Mouse (Mus musculus) neural tube, embryonic 14.5 days (tissue): ENCODE data around the gene Tsc22d1. TPM values are rescaled to one million over a fixed set of nuclear protein-coding genes. Genes with fewer than 3 reads are reported as not detected.

ENCODE experiments used
- ATAC-seq: fragments of 200-750 bp; cut with Nextera tagmentation; 2 replicates; pipeline ENCODE4 v1.8.0; 2017; ENCODE audit warnings: low read depth, mild to moderate bottlenecking, moderate TSS enrichment, moderate library complexity
- H3K27ac ChIP-seq: fragments of 300-500 bp; sonication (generic); 2 replicates; pipeline ENCODE4 v1.5.1; 2014; ENCODE audit warnings: low read depth, mild to moderate bottlenecking, control low read depth, low read length, moderate library complexity, mixed read lengths
- H3K27me3 ChIP-seq: fragments of 300-500 bp; sonication (generic); 2 replicates; pipeline ENCODE4 v1.6.1; 2014; ENCODE audit warnings: low read length; ENCODE audit not compliant: control insufficient read depth, insufficient read depth
- H3K36me3 ChIP-seq: fragments of 300-500 bp; sonication (generic); 2 replicates; pipeline ENCODE4 v1.6.1; 2014; ENCODE audit warnings: low read length, mixed read lengths; ENCODE audit not compliant: control insufficient read depth, insufficient read depth
- H3K4me1 ChIP-seq: fragments of 300-500 bp; sonication (generic); 2 replicates; pipeline ENCODE4 v1.6.1; 2014; ENCODE audit warnings: low read length; ENCODE audit not compliant: control insufficient read depth, insufficient read depth
- H3K4me2 ChIP-seq: fragments of 300-500 bp; sonication (generic); 2 replicates; pipeline ENCODE4 v1.6.1; 2014; ENCODE audit warnings: mild to moderate bottlenecking, low read depth, low read length, control low read depth
- H3K4me3 ChIP-seq: fragments of 300-500 bp; sonication (generic); 2 replicates; pipeline ENCODE4 v1.5.1; 2014; ENCODE audit warnings: low read depth, low read length, control low read depth, mixed read lengths
- H3K9ac ChIP-seq: fragments of 300-500 bp; sonication (generic); replicated peaks from 2 replicates; pipeline ENCODE4 v1.6.1; 2014; ENCODE audit warnings: low read depth, mild to moderate bottlenecking, control low read depth, low read length, mixed read lengths
- H3K9me3 ChIP-seq: fragments of 300-500 bp; sonication (generic); 2 replicates; pipeline ENCODE4 v1.6.1; 2016; ENCODE audit warnings: low read length; ENCODE audit not compliant: control insufficient read depth
- WGBS: fragments of 180-500 bp; shearing (Covaris S2); extraction: QIAGEN DNeasy Blood & Tissue Kit; methylation state at CpG from one replicate; pipeline ENCODE4 v1.1.7; 2014; 5-methylcytosine and 5-hydroxymethylcytosine counted together
- polyA plus RNA-seq: library from polyadenylated mRNA; unstranded; fragments of >200 nt; fragmentation: Nextera tagmentation; extraction: Ambion mirVana; gene quantifications from 2 replicates; pipeline ENCODE4 v1.2.1, GENCODE M21; 2014

Tsc22d1 gene
- polyA plus RNA-seq, 1 experiment from 2014 or later, result 885 TPM

DNA sequence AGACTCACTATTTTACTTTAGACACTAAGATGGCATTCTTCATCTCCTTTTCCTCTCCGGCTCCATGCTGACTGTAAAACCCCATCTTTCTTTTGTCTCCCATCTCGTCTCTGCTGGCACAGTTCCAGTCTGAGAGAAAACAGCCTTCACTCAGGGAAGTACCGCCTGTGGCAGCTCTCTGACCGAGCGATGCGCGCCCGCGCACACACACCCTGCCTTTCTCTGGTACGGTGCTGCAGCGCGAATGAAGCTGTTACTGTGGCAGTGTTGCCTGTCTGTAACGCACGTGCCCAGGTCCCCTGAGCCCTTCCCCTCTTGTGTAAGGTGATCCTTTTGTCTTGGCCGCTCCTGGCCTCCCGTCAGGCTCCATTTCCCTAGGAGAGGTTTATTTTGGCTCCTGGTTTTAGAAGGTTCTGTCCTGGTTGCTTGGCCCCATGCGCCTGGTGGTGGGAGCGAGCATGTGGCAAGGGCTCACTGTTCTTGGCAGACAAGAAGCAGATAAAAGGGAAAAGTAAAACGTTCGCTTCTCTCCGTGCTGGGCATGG is 11.3 kb downstream of the Tsc22d1 start:
- no peaks in the 10 kb centered on the region for H3K9me3 ChIP-seq
- no peak overlapping the region for H3K9ac ChIP-seq
- no peak overlapping the region for H3K4me2 ChIP-seq
- 0 out of 2 replicates have a peak, but pooled peaks cover 3% of the 10 kb centered on the region for H3K36me3 ChIP-seq
- WGBS, result 75% methylated on average over 21 of the region's 21 CpGs
- H3K27me3 ChIP-seq, result no peaks in the 10 kb centered on the region
- no peak overlapping the region for H3K27ac ChIP-seq
- no peak overlapping the region for H3K4me3 ChIP-seq
- H3K4me1 ChIP-seq, result peaks cover 26% of the 10 kb centered on the region
- ATAC-seq, result peak; percentile 41; the same call in 1 of the 2 replicates

DNA sequence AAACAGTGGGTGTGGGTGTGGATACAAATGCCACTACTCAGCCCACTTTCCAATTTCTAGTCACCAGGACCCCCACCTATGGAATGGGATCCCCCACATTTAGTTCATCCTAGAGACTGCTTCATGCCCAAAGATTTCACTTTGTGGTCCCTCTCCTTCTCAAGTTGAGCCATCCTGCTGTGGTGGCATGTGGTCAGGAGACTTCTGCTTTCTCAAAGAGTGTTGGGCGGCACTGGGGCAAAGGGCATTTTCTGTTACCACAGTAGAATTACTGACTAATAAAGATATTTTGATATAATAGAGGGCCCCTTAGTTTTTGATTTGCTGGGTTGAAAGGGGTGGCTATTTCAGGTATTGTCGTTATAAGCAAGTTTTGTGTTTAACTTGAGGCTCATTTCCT is 14.1 kb downstream of the Tsc22d1 start:
- no peak overlapping the region for H3K4me2 ChIP-seq
- H3K36me3 ChIP-seq, result 0 out of 2 replicates have a peak, but pooled peaks cover 3% of the 10 kb centered on the region
- H3K27ac ChIP-seq, result no peak overlapping the region
- no peaks in the 10 kb centered on the region for H3K27me3 ChIP-seq
- 97% methylated on average over 2 of the region's 2 CpGs for WGBS
- ATAC-seq, result no peak
- H3K9ac ChIP-seq, result no peak overlapping the region
- H3K4me1 ChIP-seq, result peaks cover 1% of the 10 kb centered on the region; the same call in 1 of the 2 replicates
- H3K9me3 ChIP-seq, result no peaks in the 10 kb centered on the region
- H3K4me3 ChIP-seq, result no peak overlapping the region

DNA sequence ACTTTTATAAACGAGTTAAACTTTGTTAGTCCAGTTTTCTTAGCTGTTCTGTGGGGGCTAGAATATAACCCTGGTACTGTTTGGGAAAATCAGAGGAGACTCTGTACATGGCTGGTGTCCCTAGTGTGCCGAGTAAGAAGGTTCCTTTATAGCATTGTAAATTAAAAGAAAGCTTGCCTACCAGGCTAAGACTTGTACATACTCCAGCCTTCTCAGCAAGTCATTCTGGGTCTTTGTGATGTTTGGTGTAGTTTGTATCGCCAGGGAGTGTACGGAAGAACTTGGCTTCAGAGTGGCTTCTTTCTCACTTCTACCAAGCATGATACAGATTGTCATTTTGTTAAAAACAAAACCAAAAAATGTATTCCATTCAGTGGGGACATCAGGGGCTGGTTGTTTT is 17.2 kb downstream of the Tsc22d1 start:
- ATAC-seq, result no peak
- Histone ChIP-seq H3K27ac (no peak overlapping the region), H3K9me3 (no peaks in the 10 kb centered on the region), H3K27me3 (no peaks in the 10 kb centered on the region), H3K4me2 (no peak overlapping the region), H3K36me3 (no peaks in the 10 kb centered on the region), H3K4me3 (no peak overlapping the region), H3K9ac (no peak overlapping the region), H3K4me1 (no peaks in the 10 kb centered on the region)
- whole genome bisulfite sequencing, result 86% methylated on average over 4 of the region's 4 CpGs

DNA sequence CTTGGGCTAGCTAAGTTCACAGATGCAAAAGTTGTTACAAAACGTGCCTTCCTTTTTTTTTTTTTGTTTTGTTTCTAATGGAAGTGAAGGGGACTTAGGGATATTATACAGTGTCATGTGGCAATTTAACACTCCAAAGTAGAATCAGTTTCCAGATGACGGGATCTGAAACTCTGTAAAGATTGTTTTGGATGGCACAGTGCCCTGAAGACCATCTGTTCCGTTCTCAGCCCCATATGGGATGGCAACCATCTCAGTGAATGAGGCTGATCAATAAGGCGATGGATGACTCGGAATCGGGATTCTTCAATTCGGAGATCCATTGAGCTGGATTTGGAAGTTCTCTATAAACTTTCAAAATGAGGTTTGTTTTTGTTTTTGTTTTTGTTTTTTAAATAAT is 17.6 kb downstream of the Tsc22d1 start:
- no peak overlapping the region for H3K4me2 ChIP-seq
- H3K4me1 ChIP-seq, result no peaks in the 10 kb centered on the region
- no peak overlapping the region for H3K4me3 ChIP-seq
- ATAC-seq, result no peak
- WGBS, result 61% methylated on average over 7 of the region's 7 CpGs
- no peak overlapping the region for H3K27ac ChIP-seq
- H3K9me3 ChIP-seq, result no peaks in the 10 kb centered on the region
- no peak overlapping the region for H3K9ac ChIP-seq
- H3K36me3 ChIP-seq, result no peaks in the 10 kb centered on the region
- no peaks in the 10 kb centered on the region for H3K27me3 ChIP-seq

DNA sequence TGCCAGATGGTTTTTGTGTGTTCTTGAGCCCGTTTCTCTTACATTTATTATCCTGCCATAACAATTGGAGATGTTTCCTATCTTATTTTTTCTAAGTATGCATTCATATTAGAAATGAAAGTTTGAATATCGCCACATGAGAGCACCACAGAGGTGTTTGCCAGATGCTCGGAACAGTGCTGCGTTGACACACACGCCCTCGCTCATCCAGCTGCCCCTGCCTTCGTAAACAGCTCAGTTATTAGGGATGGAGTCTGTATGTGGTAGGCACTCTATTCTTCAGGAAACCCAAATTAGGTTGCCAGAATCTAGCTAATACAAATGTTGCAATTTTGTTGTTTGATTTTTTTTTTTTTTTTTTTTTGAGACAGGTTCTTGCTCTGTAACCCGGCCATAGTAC is 18.1 kb downstream of the Tsc22d1 start:
- H3K9ac ChIP-seq, result no peak overlapping the region
- no peak for ATAC-seq
- 84% methylated on average over 8 of the region's 8 CpGs for WGBS
- no peak overlapping the region for H3K27ac ChIP-seq
- H3K9me3 ChIP-seq, result no peaks in the 10 kb centered on the region
- 0 out of 2 replicates have a peak, but pooled peaks cover 2% of the 10 kb centered on the region for H3K36me3 ChIP-seq
- H3K4me3 ChIP-seq, result no peak overlapping the region
- no peak overlapping the region for H3K4me2 ChIP-seq
- no peaks in the 10 kb centered on the region for H3K27me3 ChIP-seq
- H3K4me1 ChIP-seq, result no peaks in the 10 kb centered on the region

DNA sequence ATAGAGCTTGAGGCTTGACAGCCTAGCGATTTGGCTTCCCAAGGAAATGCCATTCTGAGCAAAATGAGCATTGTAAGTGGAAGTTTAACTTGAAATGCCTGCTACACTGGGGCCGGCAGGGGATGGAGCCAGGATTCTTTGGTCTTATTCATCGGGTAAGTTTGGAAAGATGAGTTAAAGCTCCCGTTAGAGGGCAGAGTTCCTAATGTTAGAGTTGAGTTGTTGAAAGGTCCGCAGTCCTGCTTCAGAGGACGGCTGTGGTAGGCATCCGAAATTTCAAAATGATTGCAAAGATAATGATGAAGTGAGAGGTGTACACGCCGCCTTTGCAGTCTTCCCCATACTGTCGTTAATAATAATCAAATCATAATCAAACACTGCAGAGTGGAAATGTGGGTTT is 27.4 kb downstream of the Tsc22d1 start:
- no peak overlapping the region for H3K4me2 ChIP-seq
- WGBS, result 88% methylated on average over 10 of the region's 10 CpGs
- no peaks in the 10 kb centered on the region for H3K27me3 ChIP-seq

DNA sequence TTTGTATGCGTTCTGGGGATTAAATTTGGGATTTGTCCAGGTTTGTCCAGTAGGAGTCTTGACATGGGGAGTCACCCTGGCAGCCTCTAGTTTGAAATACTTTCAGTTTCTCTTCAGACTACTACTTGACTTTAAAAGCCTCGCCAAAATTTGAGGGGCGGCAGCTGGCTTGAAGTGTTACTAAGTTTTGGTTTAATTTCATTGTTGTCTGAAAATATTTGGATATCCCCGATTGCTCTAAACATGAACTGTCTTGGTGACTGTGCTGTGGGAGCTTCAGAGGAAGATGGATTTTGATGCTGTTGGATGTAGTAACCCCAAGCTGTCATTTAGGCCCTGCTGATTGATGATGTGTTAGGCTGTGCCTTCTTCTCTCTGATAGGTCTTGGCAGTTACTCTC is 34.2 kb downstream of the Tsc22d1 start:
- no peak overlapping the region for H3K4me2 ChIP-seq
- no peak overlapping the region for H3K9ac ChIP-seq
- ATAC-seq, result no peak
- no peaks in the 10 kb centered on the region for H3K4me1 ChIP-seq
- H3K4me3 ChIP-seq, result no peak overlapping the region
- no peak overlapping the region for H3K27ac ChIP-seq
- 93% methylated on average over 4 of the region's 4 CpGs for WGBS
- H3K36me3 ChIP-seq, result no peaks in the 10 kb centered on the region
- H3K9me3 ChIP-seq, result no peaks in the 10 kb centered on the region
- no peaks in the 10 kb centered on the region for H3K27me3 ChIP-seq

More for the DNA sequence above, 27.4 kb downstream of the Tsc22d1 start:
- Histone ChIP-seq H3K9me3 (no peaks in the 10 kb centered on the region), H3K9ac (no peak overlapping the region), H3K4me1 (no peaks in the 10 kb centered on the region), H3K36me3 (peaks cover 18% of the 10 kb centered on the region), H3K4me3 (no peak overlapping the region), H3K27ac (no peak overlapping the region)
- no peak for ATAC-seq

DNA sequence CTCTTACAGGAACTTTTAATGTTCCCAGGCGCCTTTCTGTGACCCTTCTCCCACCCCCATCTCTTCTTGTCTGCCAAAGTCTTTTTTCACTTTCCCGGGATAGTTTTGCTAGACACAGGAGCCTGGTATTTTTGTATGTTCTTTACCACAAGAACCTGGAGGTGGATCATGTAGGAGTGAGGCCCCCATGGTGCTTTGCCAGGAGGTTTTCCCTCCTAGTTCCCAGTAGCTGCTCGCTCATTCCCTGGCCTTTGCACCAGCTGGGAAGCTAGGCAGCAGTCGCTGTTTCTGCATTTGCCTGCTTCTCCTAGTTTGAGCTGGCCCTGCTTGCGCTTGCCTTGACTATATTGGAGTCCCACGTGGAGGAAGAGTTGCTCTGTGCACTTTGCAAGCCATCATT is 36.2 kb downstream of the Tsc22d1 start:
- Histone ChIP-seq H3K9ac (no peak overlapping the region), H3K4me3 (no peak overlapping the region), H3K27ac (no peak overlapping the region), H3K4me2 (no peak overlapping the region), H3K27me3 (no peaks in the 10 kb centered on the region), H3K36me3 (no peaks in the 10 kb centered on the region), H3K4me1 (peaks cover 6% of the 10 kb centered on the region; the same call in 1 of the 2 replicates), H3K9me3 (no peaks in the 10 kb centered on the region)
- no peak for ATAC-seq
- WGBS, result 81% methylated on average over 6 of the region's 6 CpGs

DNA sequence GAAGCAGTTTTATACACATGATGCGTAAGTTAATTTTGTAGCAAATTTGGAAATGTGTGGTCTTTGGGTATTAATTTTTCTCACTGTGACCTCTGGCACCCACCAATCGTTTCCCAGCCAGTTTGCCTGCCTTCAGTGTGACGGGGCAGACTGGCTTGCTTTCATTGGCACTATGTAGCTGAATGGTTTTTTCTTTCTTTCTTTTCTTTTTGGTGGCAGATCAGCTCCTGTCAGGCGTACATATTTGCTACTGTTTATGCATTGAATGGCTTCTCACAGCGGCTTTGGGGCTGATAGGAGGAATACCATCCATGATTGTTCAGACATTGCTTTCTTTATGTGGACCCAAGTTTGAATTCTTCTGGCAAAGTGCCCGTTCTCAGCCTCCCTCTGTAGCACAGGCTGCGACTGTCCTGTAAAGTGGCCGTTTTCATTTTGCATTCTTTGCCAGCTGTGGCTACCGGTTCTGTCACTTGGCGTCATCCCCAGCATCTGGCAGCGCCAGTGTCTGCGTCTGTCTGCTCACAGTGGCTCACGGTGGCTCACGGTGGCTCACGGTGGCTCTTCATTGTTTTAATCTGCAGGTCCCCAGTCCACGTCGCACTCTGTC is 38.1 kb downstream of the Tsc22d1 start:
- H3K36me3 ChIP-seq, result no peaks in the 10 kb centered on the region
- peak; percentile 51; the same call in 1 of the 2 replicates for ATAC-seq

More for the DNA sequence above, 38.1 kb downstream of the Tsc22d1 start:
- WGBS, result 62% methylated on average over 17 of the region's 17 CpGs
- Histone ChIP-seq H3K4me1 (peaks cover 6% of the 10 kb centered on the region; the same call in 1 of the 2 replicates), H3K9ac (no peak overlapping the region), H3K4me2 (no peak overlapping the region), H3K4me3 (no peak overlapping the region), H3K27me3 (no peaks in the 10 kb centered on the region), H3K9me3 (no peaks in the 10 kb centered on the region), H3K27ac (0 out of 2 replicates have a peak overlapping the region, but pooled peaks have one; percentile 16)
